Mouse (Mus musculus) embryo, embryonic 11 days (tissue): ENCODE results near the gene Rpl23a.
"Not testable (repeated sequence)": the region's sequence is repeated elsewhere in the genome, so short reads cannot be mapped to it uniquely, and the experiment has no call there.

ENCODE experiments used
- DNase-seq: peaks from one replicate; pipeline ENCODE4 v3.0.0-alpha.2; 2015

The Rpl23a gene

GRCm38 (mm10) chr11:78182961-78183844, at the start of gene Rpl23a:
Gene Rpl23a (minus strand): TSS chr11:78183584.
- peak; percentile 95 for DNase-seq

DNA sequence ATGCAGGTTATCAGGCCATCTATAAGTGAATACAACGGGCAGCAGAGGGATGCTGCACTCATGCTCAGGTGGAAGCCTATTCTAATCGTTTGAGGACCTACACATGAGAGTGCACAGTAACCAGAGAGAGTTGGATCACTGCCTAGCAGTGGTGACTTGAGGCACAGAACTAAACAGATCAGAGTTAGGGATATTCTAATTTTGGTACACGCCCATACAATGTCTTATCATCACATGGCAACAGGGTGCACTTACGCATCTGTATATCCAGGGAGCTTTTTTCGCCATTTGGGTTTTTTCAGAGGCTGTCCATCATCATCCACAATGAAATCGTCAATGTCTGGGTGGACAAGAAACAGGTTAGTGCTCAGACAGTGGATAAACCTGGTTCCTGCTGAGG, 48.1 kb upstream of the Rpl23a start:
- DNase-seq, result no peak

DNA sequence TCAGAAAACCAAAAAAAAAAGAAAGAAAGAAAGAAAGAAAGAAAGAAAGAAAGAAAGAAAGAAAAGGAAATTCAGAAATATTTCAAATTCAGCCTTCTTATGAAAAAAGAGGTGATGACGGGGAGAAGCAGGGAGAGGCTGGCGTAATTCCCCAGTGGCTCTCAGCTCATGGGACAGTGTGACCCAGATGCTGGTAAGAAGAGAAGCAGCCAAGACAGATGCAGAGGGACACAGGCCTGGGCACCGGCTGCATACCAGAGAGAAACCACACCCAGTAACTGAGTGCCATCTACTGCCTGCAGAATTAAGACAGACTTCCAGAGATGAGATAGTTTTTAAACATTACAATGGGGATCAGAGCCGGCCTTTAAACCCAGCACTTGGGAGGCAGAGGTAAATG, 40.2 kb upstream of the Rpl23a start:
- DNase-seq, result no peak

GRCm38 (mm10) chr11:78215709-78216317, 32.4 kb upstream of the Rpl23a start:
- no peak for DNase-seq

DNA sequence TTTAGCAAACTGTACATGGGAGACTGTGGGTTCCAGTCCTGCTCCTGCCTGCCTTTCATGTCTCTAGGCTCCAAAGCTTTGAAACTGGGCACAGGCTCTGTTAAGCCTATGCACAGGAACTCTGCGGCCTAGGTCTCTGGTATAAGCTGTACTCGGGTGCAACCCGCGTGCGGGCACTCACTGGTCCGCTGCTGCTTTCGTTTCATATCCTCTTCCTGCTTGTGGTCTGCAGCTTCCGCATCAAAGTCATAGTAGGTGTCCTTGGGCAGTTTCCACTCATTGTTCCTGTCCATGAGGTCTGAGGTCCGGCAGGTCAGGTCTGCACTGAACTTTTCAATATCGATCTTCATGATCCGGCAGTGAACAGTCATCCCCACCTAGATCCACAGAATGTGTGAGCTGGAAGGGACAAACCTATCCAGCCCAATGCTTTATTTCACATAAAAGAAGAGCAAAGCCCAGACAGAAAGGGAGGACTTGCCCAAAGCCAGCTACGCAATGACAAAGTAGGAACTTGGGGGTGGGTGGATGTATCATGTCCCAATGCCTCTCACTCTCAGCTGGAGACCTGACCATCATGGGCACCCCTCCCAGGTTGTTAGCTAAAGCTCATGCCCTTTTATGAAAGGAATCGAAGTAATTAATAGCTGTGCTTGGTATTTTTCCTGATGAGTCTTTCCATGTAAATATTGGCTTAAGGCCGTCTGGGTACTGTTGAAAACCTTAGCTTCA, 29.9 kb upstream of the Rpl23a start:
- DNase-seq, result no peak

- DNase-seq, result no peak
Observed at GRCm38 (mm10) chr11:78211513-78211912, 28.1 kb upstream of the Rpl23a start.

GRCm38 (mm10) chr11:78210615-78211014, 27.2 kb upstream of the Rpl23a start:
- DNase-seq, result no peak

DNA sequence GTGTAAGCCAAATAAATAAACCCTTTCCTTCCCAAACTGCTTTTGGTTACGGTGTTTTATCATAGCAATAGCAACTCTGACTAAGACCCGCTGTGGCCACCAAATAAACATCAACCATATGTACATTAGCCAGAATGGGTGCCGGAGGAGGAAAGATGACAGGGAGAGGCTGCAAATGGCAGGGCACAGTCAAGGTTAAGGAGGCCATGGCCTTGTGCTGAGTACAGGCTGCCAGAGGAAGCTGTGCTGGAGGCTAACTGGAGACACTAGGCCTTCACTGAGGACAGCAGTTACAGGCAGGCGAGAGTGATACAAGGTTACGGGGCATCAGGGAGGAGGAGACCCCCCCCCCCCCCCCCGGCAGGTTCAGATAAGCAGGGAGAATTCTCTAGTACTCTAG, 26.5 kb upstream of the Rpl23a start:
- DNase-seq, result no peak

DNA sequence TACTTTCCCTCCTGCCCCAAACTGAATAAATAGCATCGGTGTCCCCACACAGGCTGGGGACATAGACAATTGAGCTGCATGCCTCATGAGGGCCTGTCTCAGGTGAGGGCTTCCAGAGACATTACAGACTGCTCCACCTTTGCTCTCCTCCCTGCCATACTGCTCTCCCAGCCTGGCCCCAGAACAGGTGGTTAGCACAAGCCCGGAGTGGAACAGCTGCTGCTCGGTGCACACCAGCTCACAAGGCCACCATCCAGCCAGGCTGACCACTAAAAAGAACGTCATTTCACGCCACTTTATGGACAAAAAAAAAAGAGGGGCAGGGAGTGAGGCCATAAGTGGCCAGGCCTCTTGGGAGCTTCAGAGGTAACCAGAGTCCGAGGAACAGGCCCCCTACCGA, 23.8 kb upstream of the Rpl23a start:
- no peak for DNase-seq

- DNase-seq, result peak; percentile 26
Observed at GRCm38 (mm10) chr11:78205361-78206206, 22.2 kb upstream of the Rpl23a start.

DNA sequence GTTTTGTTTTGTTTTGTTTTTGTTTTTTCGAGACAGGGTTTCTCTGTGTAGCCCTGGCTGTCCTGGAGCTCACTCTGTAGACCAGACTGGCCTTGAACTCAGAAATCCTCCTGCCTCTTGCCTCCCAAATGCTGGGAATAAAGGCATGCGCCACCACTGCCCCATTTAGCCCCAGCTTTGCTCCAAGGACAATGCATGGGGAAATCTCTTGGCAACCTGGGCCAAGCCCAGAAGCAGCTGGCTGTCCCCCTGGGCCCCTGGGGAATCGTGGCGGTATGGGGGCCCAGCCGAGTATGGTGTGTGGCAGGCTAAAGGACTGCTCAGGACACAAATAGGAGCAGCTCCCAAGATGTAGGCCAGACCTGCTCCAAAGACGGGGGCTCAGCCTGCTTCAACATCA, 20.9 kb upstream of the Rpl23a start:
- no peak for DNase-seq

DNA sequence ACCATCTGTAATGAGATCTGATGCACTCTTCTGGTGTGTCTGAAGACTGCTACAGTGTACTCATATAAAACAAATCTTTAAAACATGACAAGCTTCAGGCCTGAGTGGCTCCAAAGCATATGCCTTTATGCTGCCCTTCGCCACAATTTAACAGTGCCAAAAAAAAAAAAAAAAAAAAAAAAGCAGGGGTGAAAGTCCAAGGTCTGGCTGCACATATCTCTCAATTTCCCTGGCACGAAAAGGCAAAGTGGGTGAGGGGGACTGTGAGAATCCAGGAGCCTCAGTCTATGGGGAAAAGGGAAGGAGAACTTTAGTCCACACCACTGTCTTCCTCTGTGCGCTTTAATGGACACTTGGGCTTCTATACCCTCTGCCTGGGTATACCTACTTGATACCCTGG, 19.0 kb upstream of the Rpl23a start:
- DNase-seq, result no peak

DNA sequence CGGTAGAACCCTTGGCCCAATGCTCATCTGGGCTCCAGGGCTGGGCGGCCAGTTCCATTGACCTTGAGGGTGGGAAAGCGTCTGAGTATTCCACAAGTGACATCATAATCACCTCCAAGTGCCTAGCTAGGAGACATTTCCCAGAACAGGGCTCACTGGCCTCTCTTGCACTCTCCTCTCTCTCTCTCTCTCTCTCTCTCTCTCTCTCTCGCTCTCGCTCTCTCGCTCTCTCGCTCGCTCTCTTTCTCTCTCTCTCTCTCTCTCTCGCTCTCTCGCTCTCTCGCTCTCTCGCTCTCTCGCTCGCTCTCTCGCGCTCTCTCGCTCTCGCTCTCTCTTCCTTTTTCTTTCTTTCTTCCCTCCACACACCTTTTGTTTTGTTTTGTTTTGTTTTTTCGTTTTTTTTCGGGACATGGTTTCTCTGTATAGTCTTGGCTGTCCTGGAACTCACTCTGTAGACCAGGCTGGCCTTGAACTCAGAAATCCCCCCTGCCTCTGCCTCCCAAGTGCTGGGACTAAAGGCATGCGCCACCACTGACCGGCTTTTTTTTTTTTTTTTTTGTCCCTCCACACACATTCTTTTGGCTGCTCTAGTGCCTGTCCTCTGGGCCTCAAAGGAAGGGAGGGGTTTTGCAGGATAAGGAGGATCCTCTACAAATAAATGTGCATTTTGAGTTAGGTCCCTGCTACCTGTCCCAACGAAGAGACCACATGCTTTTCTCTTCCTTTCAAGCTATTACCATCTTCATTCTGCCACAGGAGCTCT, 11.9 kb upstream of the Rpl23a start:
- no peak for DNase-seq

- peak; percentile 81 for DNase-seq
Observed at GRCm38 (mm10) chr11:78194411-78195100, 11.2 kb upstream of the Rpl23a start.

DNA sequence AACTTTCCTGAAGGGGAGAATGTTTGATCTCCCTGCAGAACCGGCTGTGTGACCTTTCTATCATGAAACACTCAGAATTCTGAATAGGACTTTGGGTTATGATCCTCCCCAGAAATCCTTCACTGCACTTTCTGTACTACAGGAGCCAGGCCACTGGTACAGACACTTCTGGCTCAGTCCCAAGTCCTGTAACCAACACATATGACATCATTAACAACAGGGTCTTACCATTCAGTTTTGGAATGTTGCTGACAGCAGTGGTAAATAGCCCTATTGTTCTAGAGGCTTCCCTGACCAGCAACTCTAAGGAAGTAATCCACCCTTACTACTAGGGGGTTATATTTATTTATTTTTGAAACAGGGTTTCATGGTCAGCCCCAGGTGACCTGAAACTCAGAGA, 9.7 kb upstream of the Rpl23a start, which contains the start of gene Proca1:
Proca1 (plus strand) TSS at position 280 of the 400 bp plus-strand sequence.
- no peak for DNase-seq

DNA sequence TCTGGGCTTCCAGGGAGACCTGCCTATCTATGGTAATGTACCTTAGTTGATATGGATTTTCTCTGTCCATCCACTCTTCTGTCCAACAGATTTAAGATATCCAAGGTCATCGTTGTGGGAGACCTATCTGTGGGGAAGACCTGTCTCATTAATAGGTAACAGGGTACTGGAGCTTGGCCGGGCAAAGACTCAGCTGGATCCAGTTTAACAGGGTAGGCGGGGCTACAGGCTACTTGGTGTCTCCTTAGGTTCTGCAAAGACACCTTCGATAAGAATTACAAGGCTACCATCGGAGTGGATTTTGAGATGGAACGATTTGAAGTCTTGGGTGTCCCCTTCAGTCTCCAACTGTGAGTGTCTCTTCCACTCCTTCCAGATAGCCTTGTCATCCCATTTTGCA, 6.7 kb upstream of the Rpl23a start:
- no peak for DNase-seq

DNA sequence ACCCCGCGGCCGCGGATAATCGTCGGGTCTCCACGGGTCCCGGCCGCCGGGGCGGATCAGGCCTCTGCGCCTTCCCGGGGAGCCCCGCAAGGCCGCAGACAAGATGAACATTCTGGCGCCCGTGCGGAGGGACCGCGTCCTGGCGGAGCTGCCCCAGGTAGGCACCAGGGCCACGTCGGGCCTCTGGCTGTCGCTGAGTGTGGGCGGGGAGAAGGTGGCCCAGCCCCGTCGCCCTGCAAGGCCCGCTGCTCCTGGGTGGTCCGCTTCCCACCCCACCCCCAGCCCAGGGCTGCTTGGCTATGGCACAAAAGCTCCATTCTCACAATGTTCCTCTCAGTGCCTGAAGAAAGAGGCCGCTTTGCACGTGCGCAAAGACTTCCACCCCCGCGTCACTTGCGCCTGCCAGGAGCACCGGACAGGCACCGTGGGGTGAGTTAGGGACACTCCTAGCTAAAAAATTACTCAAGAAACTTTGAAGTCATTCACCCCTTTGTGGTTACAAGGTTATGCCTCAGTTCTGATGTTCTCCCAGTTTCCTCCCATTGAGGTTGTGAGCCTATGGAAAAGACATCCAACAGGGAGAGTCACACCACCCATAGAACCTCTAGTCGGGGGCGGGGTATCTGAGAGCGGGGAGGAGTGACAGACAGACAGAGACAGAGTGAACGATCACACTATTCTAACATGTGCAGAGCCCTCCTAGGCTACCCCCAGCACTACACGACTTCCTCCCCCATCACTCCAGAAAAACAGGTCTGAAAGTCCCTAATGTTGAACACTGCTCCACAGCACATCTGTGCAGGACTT, 6.1 kb upstream of the Rpl23a start:
- peak; percentile 94 for DNase-seq

DNA sequence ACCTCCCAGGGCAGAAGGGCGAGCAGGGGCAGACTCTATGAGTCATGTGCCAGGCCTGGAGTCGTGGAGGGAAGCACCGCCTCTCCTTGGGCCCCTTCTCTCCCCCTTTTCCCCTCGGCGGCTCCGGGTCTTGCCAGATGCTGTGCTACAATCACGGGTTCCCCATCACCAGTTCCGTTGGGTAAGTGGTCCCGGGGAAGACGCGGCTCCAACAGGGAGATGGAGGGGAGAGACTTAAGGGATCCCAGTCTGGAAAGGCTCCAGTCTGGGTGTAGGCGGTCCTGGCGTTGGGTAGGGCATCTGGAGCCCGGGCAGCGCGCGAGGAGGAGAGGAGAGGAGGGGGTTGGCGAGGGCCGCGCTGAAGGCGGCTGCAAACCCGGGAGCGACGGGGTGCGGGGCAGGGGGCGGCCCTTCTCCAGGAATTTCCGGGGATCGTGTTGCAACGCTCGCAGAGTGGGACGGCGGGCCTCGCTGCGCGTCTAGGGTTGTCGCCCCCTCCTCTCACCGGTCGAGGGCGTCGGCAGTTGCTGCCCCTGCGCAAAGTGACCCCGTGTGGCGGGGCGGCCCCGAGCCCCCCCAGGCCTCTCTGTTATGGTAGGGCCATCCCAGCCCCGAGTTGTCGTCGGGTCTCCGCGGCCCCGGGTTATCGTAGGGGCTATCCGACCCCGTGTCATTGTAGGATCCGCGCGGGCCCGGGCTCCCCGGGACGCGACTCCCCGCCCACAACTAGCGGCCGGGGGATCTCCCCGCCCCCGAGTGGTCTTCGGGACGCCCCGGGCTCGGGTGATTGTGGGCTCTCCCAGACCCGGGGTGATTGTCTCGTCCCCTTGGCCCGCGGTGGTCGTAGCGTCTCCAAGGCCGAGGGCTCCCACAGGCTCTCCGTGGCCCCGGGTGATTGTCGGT, 5.2 kb upstream of the Rpl23a start, which contains the start of gene Rab34:
Rab34 (plus strand) TSS at position 100 of the 903 bp plus-strand sequence.
- DNase-seq, result peak; percentile 93

DNA sequence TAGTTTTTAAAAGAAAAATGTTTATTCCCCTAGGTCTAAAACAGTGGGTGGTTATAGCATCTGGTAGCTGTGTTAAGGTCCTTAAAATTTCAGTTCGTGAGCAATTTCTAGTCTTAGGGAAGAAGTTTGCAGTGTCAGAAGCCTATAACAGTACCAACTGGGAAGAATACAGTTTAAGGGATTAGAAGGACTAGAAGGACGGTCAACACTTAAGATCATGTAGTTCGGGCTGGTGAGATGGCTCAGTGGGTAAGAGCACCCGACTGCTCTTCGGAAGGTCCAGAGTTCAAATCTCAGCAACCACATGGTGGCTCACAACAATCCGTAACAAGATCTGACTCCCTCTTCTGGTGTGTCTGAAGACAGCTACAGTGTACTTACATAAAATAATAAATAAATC, 1.3 kb upstream of the Rpl23a start:
- DNase-seq, result not testable (repeated sequence)
